Mouse (Mus musculus): ENCODE measurements around the gene Dcst1. TPM values are rescaled to one million over a fixed set of nuclear protein-coding genes. Genes with fewer than 3 reads are reported as not detected.

Gene Dcst1
- not detected for total RNA-seq (2021)

- intact Hi-C loops (cut with DNase I), result no loop called here
Measured at GRCm38 (mm10) chr3:89365153-89365485, at the start of gene Dcst1. Gene Dcst1, minus strand, starts transcription at chr3:89365253.

GRCm38 (mm10) chr3:89411490-89412393 lies 46.7 kb upstream of the Dcst1 start, which contains the start of gene Flad1:
Gene Flad1, minus strand, starts transcription at chr3:89411870.
- peak; percentile 96 to 100 for DNase-seq (ENCODE audit: extremely low spot score in 1 of 2, low spot score in 2 of 2)
- intact Hi-C loops (cut with DNase I), result no loop called here

More at GRCm38 (mm10) chr3:89365153-89365485, at the start of gene Dcst1:
- no peak for DNase-seq (ENCODE audit: extremely low spot score in 1 of 2, low spot score in 2 of 2)

- DNase-seq (ENCODE audit: extremely low spot score in 1 of 2, low spot score in 2 of 2), result no peak
- intact Hi-C loops (cut with DNase I), result no loop called here
Measured at GRCm38 (mm10) chr3:89410864-89411263, 45.8 kb upstream of the Dcst1 start.

GRCm38 (mm10) chr3:89409701-89410100 lies 44.6 kb upstream of the Dcst1 start:
- DNase-seq (ENCODE audit: extremely low spot score in 1 of 2, low spot score in 2 of 2), result no peak
- intact Hi-C loops (cut with DNase I), result no loop called here

- DNase-seq (ENCODE audit: extremely low spot score in 1 of 2, low spot score in 2 of 2), result no peak
- intact Hi-C loops (cut with DNase I), result no loop called here
Measured at GRCm38 (mm10) chr3:89408448-89408847, 43.4 kb upstream of the Dcst1 start.

- no peak for DNase-seq (ENCODE audit: extremely low spot score in 1 of 2, low spot score in 2 of 2)
- intact Hi-C loops (cut with DNase I), result no loop called here
Measured at GRCm38 (mm10) chr3:89406887-89407286, 41.8 kb upstream of the Dcst1 start.

- intact Hi-C loops (cut with DNase I), result no loop called here
- no peak for DNase-seq (ENCODE audit: extremely low spot score in 1 of 2, low spot score in 2 of 2)
Measured at GRCm38 (mm10) chr3:89402693-89403092, 37.6 kb upstream of the Dcst1 start, which contains the start of gene Lenep. Gene Lenep, minus strand, starts transcription at chr3:89402793.

GRCm38 (mm10) chr3:89401329-89401728 lies 36.3 kb upstream of the Dcst1 start:
- DNase-seq (ENCODE audit: extremely low spot score in 1 of 2, low spot score in 2 of 2), result no peak
- intact Hi-C loops (cut with DNase I), result no loop called here

- no peak for DNase-seq (ENCODE audit: extremely low spot score in 1 of 2, low spot score in 2 of 2)
- intact Hi-C loops (cut with DNase I), result loop anchor here (5.0 kb wide), 1 partner anchor 91 kb away; no protein-coding TSS in a partner anchor
Measured at GRCm38 (mm10) chr3:89396654-89397005, 31.6 kb upstream of the Dcst1 start.

GRCm38 (mm10) chr3:89395806-89396653 lies 31.0 kb upstream of the Dcst1 start:
- DNase-seq (ENCODE audit: extremely low spot score in 1 of 2, low spot score in 2 of 2), result peak in 1 of 2 experiments; percentile 72
- intact Hi-C loops (cut with DNase I), result loop anchor here (5.0 kb wide), 1 partner anchor 91 kb away; no protein-coding TSS in a partner anchor

GRCm38 (mm10) chr3:89395419-89395805 lies 30.4 kb upstream of the Dcst1 start:
- intact Hi-C loops (cut with DNase I), result loop anchor here (5.0 kb wide), 1 partner anchor 92 kb away; no protein-coding TSS in a partner anchor
- DNase-seq (ENCODE audit: extremely low spot score in 1 of 2, low spot score in 2 of 2), result no peak

- intact Hi-C loops (cut with DNase I), result loop anchor here (5.0 kb wide), 1 partner anchor 92 kb away; no protein-coding TSS in a partner anchor
- peak; percentile 51 to 91 for DNase-seq (ENCODE audit: extremely low spot score in 1 of 2, low spot score in 2 of 2)
Measured at GRCm38 (mm10) chr3:89394894-89395256, 29.8 kb upstream of the Dcst1 start.

GRCm38 (mm10) chr3:89394006-89394893 lies 29.2 kb upstream of the Dcst1 start, which contains the start of gene Zbtb7b:
Gene Zbtb7b, minus strand, starts transcription at chr3:89394776.
- intact Hi-C loops (cut with DNase I), result no loop called here
- DNase-seq (ENCODE audit: extremely low spot score in 1 of 2, low spot score in 2 of 2), result peak; percentile 48 to 86

GRCm38 (mm10) chr3:89393605-89394004 lies 28.6 kb upstream of the Dcst1 start:
- DNase-seq (ENCODE audit: extremely low spot score in 1 of 2, low spot score in 2 of 2), result peak; percentile 97 to 99
- intact Hi-C loops (cut with DNase I), result no loop called here

- intact Hi-C loops (cut with DNase I), result no loop called here
- peak in 1 of 2 experiments; percentile 65 for DNase-seq (ENCODE audit: extremely low spot score in 1 of 2, low spot score in 2 of 2)
Measured at GRCm38 (mm10) chr3:89392871-89393311, 27.8 kb upstream of the Dcst1 start.

GRCm38 (mm10) chr3:89391663-89392511 lies 26.8 kb upstream of the Dcst1 start:
- intact Hi-C loops (cut with DNase I), result no loop called here
- DNase-seq (ENCODE audit: extremely low spot score in 1 of 2, low spot score in 2 of 2), result peak in 1 of 2 experiments; percentile 80

Data from left cerebral cortex, postnatal 10 days (tissue).